Mouse (Mus musculus) urinary bladder, adult 2 months (tissue): ENCODE measurements around the gene Lpar2. TPM values are rescaled to one million over a fixed set of nuclear protein-coding genes. Genes with fewer than 3 reads are reported as not detected.

Experiments
- DNase-seq: peaks from one replicate; pipeline ENCODE4 v3.0.0; 2022; ENCODE audit warnings: low spot score
- polyA plus RNA-seq: library from polyadenylated mRNA; depleted of rRNA; stranded (reverse); fragments of >200 nt; gene quantifications from 2 replicates; pipeline ENCODE4 v1.2.3, GENCODE M21; 2012; rRNA removed

Gene Lpar2
- polyA plus RNA-seq, 1 experiment, result 1.7 TPM

- DNase-seq, result no peak
Measured at GRCm38 (mm10) chr8:69867696-69868326, 45.6 kb downstream of the Lpar2 start.

GRCm38 (mm10) chr8:69870003-69870765, 48.0 kb downstream of the Lpar2 start:
- no peak for DNase-seq

- DNase-seq, result no peak
Measured at GRCm38 (mm10) chr8:69870907-69871306, 48.7 kb downstream of the Lpar2 start.

GRCm38 (mm10) chr8:69874155-69874554, 51.9 kb downstream of the Lpar2 start:
- no peak for DNase-seq

- DNase-seq, result no peak
Measured at GRCm38 (mm10) chr8:69874654-69875053, 52.4 kb downstream of the Lpar2 start.

GRCm38 (mm10) chr8:69876097-69876496, 53.9 kb downstream of the Lpar2 start:
- no peak for DNase-seq

GRCm38 (mm10) chr8:69876967-69877366, 54.7 kb downstream of the Lpar2 start:
- DNase-seq, result no peak

GRCm38 (mm10) chr8:69877396-69877795, 55.2 kb downstream of the Lpar2 start:
- DNase-seq, result no peak

- DNase-seq, result no peak
Measured at GRCm38 (mm10) chr8:69877992-69878391, 55.8 kb downstream of the Lpar2 start.

- no peak for DNase-seq
Measured at GRCm38 (mm10) chr8:69879678-69880077, 57.4 kb downstream of the Lpar2 start.

Other genes with a start within 250 kb of the Lpar2 start
- 11.5 and 11.7 TPM in 2 replicates for gene Zfp868, start 196.9 kb upstream of the Lpar2 start, polyA plus RNA-seq
- gene Zfp964, start 167.9 kb upstream of the Lpar2 start, polyA plus RNA-seq, result 2.7 and 2.8 TPM in 2 replicates
- 21.0 and 23.9 TPM in 2 replicates for gene Zfp869, start 111.7 kb upstream of the Lpar2 start, polyA plus RNA-seq
- 4.5 and 4.9 TPM in 2 replicates for gene Zfp963, start 72.5 kb upstream of the Lpar2 start, polyA plus RNA-seq
- gene Gm20422, start 47.5 kb upstream of the Lpar2 start, polyA plus RNA-seq, result 0.11 TPM in 1 of 2 replicates, not detected in the other
- 39.5 and 43.8 TPM in 2 replicates for gene Atp13a1, start 31.3 kb upstream of the Lpar2 start, polyA plus RNA-seq
- 17.7 and 21.1 TPM in 2 replicates for gene Zfp866, start 31.3 kb upstream of the Lpar2 start, polyA plus RNA-seq
- 19.5 and 20.3 TPM in 2 replicates for gene Gmip, start 13.8 kb upstream of the Lpar2 start, polyA plus RNA-seq
- gene Pbx4, start 10.1 kb downstream of the Lpar2 start, polyA plus RNA-seq, result 3.2 and 4.2 TPM in 2 replicates
- 0.16 and 0.34 TPM in 2 replicates for gene Cilp2, start 65.3 kb downstream of the Lpar2 start, polyA plus RNA-seq
- 0.66 and 0.67 TPM in 2 replicates for gene Tssk6, start 79.8 kb downstream of the Lpar2 start, polyA plus RNA-seq
- 136 and 140 TPM in 2 replicates for gene Ndufa13, start 80.1 kb downstream of the Lpar2 start, polyA plus RNA-seq
- gene Yjefn3, start 80.3 kb downstream of the Lpar2 start, polyA plus RNA-seq, result 1.2 and 1.8 TPM in 2 replicates
- 28.8 and 38.7 TPM in 2 replicates for gene Gatad2a, start 174.0 kb downstream of the Lpar2 start, polyA plus RNA-seq
- gene Mau2, start 220.3 kb downstream of the Lpar2 start, polyA plus RNA-seq, result 49.6 and 57.8 TPM in 2 replicates
- gene Sugp1, start 220.4 kb downstream of the Lpar2 start, polyA plus RNA-seq, result 15.4 and 20.6 TPM in 2 replicates